Mouse (Mus musculus) cerebral cortex, adult 2 months (tissue): Measurements from ENCODE around the gene Myb.

ENCODE experiments used
- WGBS: fragments of 180-500 bp; shearing (Covaris S2); methylation state at CpG from one replicate; pipeline ENCODE4 v1.1.7; 2018; 5-methylcytosine and 5-hydroxymethylcytosine counted together

Gene Myb

DNA sequence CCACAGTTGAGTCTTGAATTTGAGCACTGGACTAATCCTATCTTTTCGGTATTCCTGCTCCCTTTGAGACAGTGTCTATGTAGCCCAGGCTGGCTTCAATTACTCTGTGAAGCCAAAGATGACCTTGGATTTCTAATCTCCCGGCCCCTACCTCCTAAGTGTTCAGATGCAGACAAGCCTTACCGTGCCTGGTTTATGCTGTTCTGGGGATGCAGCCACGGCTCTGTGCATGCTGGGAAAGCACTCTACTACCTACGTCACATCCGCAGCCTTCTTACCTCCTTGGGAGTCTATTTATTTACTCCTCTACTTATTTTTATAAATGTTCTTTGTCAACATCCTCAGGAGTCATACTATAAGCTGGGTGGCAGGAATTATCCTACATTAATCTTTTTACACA, 7.1 kb upstream of the Myb start:
- WGBS: 94% methylated on average over 6 of the region's 6 CpGs

DNA sequence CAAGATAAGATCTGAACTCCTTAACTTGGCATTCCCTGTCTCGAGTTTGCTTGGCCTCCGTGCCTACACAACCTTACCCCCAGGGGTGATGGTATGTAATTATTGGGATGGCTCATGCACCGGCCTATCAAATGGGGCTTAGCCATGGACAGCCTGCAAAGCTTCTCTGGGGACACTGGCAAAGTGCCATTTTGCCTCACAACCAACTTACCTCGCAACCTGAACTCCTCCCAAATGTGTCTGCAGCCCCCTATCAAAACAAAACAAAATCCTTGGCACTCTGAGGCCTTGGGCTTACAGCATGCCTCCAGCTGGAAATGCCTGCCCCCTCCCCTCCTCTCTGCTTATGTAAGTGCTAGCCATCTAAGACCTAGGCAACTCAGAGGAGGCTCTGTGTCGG, 6.4 kb upstream of the Myb start:
- WGBS: 95% methylated on average over 5 of the region's 5 CpGs

DNA sequence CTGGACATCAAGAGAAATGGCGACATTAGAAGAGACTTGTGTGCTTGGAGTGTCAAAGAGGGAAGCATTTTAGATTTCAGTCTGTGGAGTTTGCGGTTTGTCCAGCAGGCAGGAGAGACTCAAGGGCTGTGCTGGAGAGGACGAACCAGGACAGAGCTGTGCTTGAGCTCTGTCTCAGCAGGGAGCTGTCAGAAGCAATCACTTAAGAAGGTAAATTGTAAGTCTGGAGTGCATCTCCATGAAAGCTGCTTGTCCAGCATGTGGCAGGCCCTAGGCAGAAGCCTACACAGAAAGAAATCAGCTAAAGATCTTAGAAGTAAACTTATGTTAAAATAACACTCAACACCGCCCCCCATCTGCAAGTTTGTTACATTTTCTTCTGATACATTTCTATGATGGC, 4.6 kb upstream of the Myb start:
- WGBS: 93% methylated on average over 4 of the region's 4 CpGs

DNA sequence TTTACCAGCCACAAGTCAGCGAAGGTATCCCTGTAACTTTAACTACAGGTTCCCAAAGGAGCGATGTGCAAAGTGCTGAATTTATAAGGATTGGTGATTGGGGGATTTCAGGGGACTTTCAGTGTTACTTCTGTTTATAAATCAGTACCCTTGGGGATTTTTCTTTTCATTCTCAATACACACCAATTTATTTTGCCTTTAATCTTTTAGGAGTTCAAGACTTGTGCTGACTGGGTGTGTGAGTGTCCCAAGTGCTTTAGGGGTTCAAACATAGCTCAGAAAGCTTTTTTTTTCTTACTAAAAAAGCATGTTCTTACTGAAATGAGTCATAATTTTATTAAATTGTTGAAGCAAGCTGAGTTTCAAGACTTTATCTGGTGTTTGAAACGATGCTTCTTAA, 1.3 kb upstream of the Myb start:
- WGBS: 73% methylated on average over 3 of the region's 3 CpGs

DNA sequence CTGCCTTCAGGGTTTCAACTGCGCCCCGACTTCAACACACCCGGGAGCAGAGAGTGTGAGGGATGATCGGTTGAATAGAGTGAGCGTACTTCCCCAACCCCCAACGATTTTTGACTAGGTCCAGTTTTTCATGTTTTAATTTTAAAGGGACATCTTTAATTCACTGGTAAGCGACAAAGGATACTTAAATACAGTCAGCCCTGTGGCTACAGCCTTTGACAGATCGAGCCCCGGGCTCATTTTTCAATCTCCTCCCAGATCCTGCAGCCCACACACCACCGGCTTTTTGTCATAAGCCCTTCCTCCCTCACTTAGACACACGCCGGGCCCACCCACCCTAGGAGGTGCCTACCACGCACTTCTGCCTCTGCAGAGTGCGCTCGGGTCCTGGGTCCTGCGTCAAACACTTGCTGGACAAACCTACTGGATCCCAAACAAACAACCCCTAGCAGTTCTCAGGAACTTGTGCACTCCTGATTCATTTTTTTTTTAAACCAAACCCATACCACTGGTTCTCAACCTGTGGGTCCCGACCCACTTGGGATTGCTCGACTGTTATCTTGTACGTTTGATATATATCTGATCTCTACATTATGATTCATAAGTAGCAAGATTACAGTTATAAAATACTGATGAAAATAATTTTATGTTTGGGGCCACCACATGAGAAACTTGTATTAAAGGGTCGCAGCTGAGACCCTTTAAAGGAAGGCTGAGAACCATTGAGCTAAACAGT, 743 bp upstream of the Myb start:
- 10% methylated on average over 20 of the region's 20 CpGs for WGBS

DNA sequence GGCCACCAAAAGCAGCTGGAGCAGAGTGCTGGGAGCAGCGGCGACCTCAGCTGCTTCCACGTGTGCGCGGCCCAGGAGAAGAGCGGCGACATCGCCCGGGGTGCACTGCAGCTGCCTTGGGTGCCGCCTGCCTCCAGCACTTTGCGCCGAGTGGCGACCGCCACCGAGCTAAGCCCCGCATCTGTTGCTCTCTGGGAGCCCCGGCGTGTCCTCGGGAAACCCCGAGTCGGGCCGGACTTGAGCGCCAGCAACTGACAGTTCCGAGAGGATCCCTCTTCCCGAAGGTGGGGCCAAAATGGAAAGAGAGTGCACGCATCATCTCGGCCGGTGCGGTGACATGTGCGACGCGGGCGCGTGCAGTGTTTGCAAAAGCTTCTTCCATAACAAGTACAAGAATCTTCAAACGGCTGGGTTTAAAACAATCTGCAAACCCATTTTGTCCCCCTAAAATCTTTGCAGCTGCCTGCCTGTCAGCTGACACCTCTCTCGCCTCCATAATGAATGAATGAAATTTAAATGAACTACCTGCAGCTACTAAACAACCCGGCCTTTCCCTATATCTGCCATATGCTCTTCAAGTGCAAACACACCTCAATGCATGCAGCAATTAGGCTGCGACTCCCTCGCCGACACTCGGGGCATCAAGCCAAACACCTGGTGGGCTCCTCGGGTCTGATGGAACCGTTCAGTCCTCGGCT, 938 bp downstream of the Myb start:
- under 1% methylated on average over 44 of the region's 44 CpGs for WGBS

DNA sequence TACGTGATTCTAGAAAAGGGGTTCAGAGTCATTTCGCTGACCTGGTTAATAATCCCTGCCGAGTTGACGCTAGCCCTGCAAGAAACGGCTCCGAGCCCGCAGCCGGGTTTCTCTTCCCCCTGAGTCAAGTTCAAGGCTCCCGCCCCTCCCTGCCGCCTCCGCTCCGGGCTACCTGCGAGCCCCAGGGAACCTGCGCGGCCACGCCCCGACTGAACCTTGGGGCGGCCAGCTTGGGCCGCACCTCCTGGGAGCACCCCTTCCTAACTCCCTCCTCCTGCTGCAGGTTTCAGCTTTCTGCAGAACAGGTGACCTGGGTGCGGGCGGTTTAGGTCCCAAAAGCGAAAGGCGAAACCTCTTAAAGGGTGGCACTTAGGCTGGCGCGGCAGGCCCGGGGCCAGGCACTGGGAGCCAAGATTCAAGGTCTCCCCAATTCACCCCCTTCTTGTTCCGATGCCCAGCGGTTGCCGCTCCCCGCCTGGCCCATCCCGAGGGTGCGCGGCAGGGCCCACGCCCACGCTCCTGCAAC, 1.8 kb downstream of the Myb start:
- WGBS: 2% methylated on average over 35 of the region's 35 CpGs

- 8% methylated on average over 19 of the region's 19 CpGs for WGBS
Observed at GRCm38 (mm10) chr10:21158111-21158917, 2.5 kb downstream of the Myb start.

DNA sequence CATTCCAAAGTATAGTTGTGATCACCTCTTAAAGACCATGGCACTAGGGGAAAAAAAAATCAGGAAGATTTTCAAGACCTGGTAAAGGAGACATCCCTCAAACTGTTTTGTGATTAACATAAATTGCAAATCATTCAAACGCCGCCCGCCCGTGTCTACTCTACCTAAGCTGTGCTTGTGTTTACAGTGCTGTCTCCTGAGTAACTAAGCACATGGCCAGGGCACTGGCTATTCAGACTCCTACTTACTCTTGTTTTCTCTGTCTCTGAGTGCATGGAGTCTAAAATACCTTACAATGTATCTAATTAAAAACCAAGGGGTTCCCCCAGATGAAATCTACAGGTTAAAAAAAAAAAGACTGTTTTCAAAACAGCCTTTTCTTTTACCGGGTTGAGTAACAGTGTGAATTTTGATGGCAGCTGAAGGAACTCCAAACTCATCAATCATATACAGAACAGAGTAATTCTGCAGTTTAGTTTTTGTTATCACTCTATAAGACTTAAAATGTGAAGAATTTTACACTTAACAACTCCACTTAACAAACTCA, 3.8 kb downstream of the Myb start:
- WGBS: 90% methylated on average over 5 of the region's 5 CpGs

DNA sequence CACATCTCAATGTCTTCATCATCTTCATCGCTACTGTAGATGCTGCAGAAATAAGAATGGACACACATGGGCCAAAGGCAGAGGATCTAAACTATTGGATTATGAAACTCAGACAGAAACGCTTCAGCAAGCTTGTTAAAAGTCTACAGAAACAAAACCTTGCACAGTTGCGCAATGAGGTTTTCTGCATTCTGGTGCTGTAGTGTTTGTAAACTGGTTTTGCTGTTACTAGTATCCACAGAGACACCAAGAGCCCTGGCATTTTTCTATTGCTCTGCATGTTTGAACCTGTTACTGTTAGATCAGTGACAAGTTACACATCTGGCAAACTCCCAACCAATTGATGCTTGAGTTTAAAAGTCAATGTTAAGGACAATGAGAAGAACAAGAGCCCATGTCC, 4.4 kb downstream of the Myb start:
- 95% methylated on average over 3 of the region's 3 CpGs for WGBS

- WGBS: 93% methylated on average over 3 of the region's 3 CpGs
Observed at GRCm38 (mm10) chr10:21154927-21155326, 5.9 kb downstream of the Myb start.

GRCm38 (mm10) chr10:21153433-21153832, 7.4 kb downstream of the Myb start:
- WGBS: 94% methylated on average over 4 of the region's 4 CpGs

DNA sequence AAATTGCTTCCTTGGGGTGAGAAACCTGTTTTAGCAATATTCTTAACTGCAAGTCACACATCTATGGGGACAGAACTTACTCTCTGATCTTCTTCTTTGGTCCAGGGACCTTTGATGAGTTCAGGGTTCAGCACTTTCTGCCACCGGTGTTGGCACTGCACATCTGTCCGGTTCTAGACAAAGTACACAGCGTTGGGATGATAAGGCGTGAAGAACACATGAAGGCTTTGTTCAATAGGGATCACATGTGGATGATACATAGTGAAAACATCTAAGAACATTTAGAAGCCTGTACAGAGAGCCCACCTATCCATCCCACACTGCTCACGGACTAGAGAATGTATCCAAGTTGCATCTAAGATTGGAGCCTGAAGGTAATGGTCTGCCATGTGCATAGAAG, 8.0 kb downstream of the Myb start:
- 98% methylated on average over 5 of the region's 5 CpGs for WGBS

GRCm38 (mm10) chr10:21149945-21150344, 10.8 kb downstream of the Myb start:
- 93% methylated on average over 6 of the region's 6 CpGs for WGBS

DNA sequence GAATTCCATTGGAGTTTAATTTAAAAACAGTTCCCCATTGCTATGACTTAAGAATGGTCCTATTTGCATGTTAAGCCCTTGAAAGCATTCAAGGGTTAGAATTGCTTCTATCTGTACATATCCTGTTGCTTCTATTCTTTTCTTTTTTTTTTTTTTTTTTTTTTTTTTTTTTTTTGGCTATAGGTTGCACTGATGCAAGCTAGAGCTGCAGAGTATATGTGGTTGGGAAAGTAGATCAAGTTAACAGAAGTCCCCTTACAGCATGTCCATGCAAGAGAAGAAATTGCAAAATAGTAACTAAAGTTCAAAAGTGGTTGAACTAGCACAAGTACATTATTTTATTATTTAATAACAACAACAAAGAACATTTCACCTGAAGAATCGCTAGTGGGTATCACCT, 14.1 kb downstream of the Myb start:
- WGBS: 88% methylated on average over 1 of the region's 1 CpGs

DNA sequence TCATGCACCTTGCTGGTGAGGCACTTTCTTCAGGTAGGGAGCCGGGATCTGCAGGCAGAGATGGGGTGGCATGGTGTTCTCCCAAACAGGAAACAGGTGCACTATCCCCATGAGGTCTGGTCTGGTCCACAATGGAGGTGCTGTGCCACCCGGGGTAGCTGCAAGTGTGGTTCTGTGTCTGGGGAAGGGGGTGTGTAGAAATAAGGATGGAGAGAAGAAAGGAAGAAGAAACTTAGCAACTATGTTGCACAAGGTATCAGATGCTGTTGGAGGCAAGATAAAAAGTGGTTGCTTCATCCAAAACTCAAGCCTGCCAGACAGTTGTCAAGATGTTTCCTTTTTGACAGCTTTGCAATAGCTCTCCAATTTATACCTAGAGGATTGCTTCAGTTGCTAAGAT, 14.5 kb downstream of the Myb start:
- 85% methylated on average over 2 of the region's 2 CpGs for WGBS

DNA sequence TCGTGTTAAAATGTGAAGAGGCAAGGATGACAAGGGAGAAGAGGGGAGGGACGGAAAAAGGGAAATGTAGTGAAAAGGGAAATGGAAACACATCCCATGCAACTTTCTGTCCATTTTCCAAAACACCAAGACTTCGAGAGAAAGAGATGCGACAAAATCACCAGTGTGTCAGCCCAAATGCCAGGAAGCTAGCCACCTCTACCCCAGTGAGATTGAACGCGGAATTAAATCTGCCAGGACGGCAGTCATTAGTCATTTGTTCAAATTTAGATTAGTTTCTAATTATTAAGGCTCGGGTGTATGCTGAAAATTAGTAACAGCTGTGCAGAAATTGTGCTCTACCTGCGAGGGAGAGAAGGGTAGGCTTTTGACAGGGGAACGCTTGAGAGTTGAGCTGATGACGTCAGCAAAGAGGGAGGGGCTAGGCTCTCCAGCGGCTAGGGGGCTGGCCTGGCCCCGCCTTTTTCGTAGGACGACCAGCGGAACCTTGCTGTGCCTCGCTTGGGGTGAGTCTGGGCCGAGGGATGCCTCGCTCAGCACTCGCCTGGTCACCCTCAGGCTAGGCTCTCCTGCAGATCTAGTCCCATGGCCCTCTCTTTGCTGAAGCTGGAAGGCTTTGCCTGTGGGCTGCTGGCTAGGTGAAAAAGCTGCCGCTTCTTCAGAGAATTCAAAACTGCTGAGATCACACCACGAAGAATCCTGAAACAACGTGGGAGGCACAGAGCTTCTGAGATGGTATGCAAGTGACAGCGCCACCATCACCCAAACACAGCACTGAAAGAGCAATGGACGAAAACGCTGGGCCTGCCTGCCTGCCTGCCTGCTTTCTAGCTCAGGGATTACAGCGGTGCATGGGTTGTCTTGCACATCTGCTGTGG, 15.9 kb downstream of the Myb start:
- 18% methylated on average over 27 of the region's 27 CpGs for WGBS

- 93% methylated on average over 8 of the region's 8 CpGs for WGBS
Observed at GRCm38 (mm10) chr10:21135297-21135696, 25.5 kb downstream of the Myb start.

GRCm38 (mm10) chr10:21130901-21131493, 29.8 kb downstream of the Myb start:
- WGBS: 67% methylated on average over 9 of the region's 9 CpGs

GRCm38 (mm10) chr10:21128086-21128611, 32.6 kb downstream of the Myb start:
- 82% methylated on average over 5 of the region's 5 CpGs for WGBS
